Mouse (Mus musculus) c-Kit-negative CD71-positive TER-119-positive erythroid progenitor cells, embryonic 14.5 days (primary cell): ENCODE results near the gene Elavl1.
"Not testable (repeated sequence)": the region's sequence is repeated elsewhere in the genome, so short reads cannot be mapped to it uniquely, and the experiment has no call there.

Experiments used
- DNase-seq: peaks from one replicate; pipeline ENCODE4 v3.0.0-alpha.2; 2013; ENCODE audit warnings: low read depth, low spot score

The Elavl1 gene

GRCm38 (mm10) chr8:4324983-4325750 lies at the start of gene Elavl1, which contains the start of gene Ccl25:
TSS of gene Elavl1 (minus strand) at chr8:4325413.
TSS of gene Ccl25 (plus strand) at chr8:4325210.
- DNase-seq, result peak; percentile 95

- DNase-seq, result no peak
Measured at GRCm38 (mm10) chr8:4372657-4373056, 47.4 kb upstream of the Elavl1 start.

GRCm38 (mm10) chr8:4370078-4370477 lies 44.9 kb upstream of the Elavl1 start:
- DNase-seq, result no peak

- no peak for DNase-seq
Measured at GRCm38 (mm10) chr8:4368470-4368869, 43.3 kb upstream of the Elavl1 start.

- no peak for DNase-seq
Measured at GRCm38 (mm10) chr8:4367808-4368207, 42.6 kb upstream of the Elavl1 start.

GRCm38 (mm10) chr8:4366189-4366588 lies 41.0 kb upstream of the Elavl1 start:
- DNase-seq, result no peak

- DNase-seq, result no peak
Measured at GRCm38 (mm10) chr8:4360922-4361321, 35.7 kb upstream of the Elavl1 start.

- no peak for DNase-seq
Measured at GRCm38 (mm10) chr8:4359362-4359761, 34.1 kb upstream of the Elavl1 start.

GRCm38 (mm10) chr8:4355455-4355854 lies 30.2 kb upstream of the Elavl1 start:
- no peak for DNase-seq

- no peak for DNase-seq
Measured at GRCm38 (mm10) chr8:4354516-4354915, 29.3 kb upstream of the Elavl1 start.

GRCm38 (mm10) chr8:4353741-4354140 lies 28.5 kb upstream of the Elavl1 start:
- DNase-seq, result no peak

GRCm38 (mm10) chr8:4352562-4352961 lies 27.3 kb upstream of the Elavl1 start:
- not testable (repeated sequence) for DNase-seq

GRCm38 (mm10) chr8:4350618-4351017 lies 25.4 kb upstream of the Elavl1 start:
- no peak for DNase-seq

- no peak for DNase-seq
Measured at GRCm38 (mm10) chr8:4349335-4349734, 24.1 kb upstream of the Elavl1 start.

GRCm38 (mm10) chr8:4348275-4348674 lies 23.1 kb upstream of the Elavl1 start:
- DNase-seq, result no peak

GRCm38 (mm10) chr8:4347661-4348060 lies 22.4 kb upstream of the Elavl1 start:
- DNase-seq, result no peak

- DNase-seq, result no peak
Measured at GRCm38 (mm10) chr8:4340207-4340606, 15.0 kb upstream of the Elavl1 start.

- no peak for DNase-seq
Measured at GRCm38 (mm10) chr8:4335678-4336077, 10.5 kb upstream of the Elavl1 start.

GRCm38 (mm10) chr8:4333966-4334365 lies 8.8 kb upstream of the Elavl1 start:
- DNase-seq, result no peak

GRCm38 (mm10) chr8:4329000-4329399 lies 3.8 kb upstream of the Elavl1 start:
- DNase-seq, result no peak

GRCm38 (mm10) chr8:4325751-4326036 lies 481 bp upstream of the Elavl1 start:
- no peak for DNase-seq

GRCm38 (mm10) chr8:4324525-4324924 lies 688 bp downstream of the Elavl1 start:
- peak; percentile 30 for DNase-seq

GRCm38 (mm10) chr8:4323917-4324316 lies 1.3 kb downstream of the Elavl1 start:
- no peak for DNase-seq

GRCm38 (mm10) chr8:4322470-4322869 lies 2.7 kb downstream of the Elavl1 start:
- peak; percentile 76 for DNase-seq
